Mouse (Mus musculus): Measurements from ENCODE around the gene Trio. TPM values are rescaled to one million over a fixed set of nuclear protein-coding genes. Genes with fewer than 3 reads are reported as not detected.

Gene Trio
- polyA plus RNA-seq, 1 experiment from 2014 or later: 42.1 TPM

- Histone ChIP-seq H3K27me3 (ENCODE audit: control insufficient read depth, insufficient read depth, low read length) (no peaks in the 10 kb centered on the region), H3K9me3 (ENCODE audit: control insufficient read depth, low read length) (no peaks in the 10 kb centered on the region), H3K4me3 (ENCODE audit: low read length) (peak overlapping the region; percentile 96), H3K4me2 (replicated peaks; ENCODE audit: low read depth, low read length) (peak overlapping the region; percentile 79), H3K27ac (ENCODE audit: low read depth, low read length) (no peak overlapping the region), H3K9ac (ENCODE audit: low read depth, low read length) (peak overlapping the region; percentile 53), H3K36me3 (ENCODE audit: control insufficient read depth, insufficient read depth, low read length) (no peaks in the 10 kb centered on the region), H3K4me1 (ENCODE audit: control insufficient read depth, insufficient read depth, low read length) (peaks cover 27% of the 10 kb centered on the region)
- 2% methylated on average over 18 of the region's 18 CpGs for whole genome bisulfite sequencing
- no peak for ATAC-seq (ENCODE audit: low FRiP score, low TSS enrichment)
These were observed 476 bp upstream of the Trio start for GRCm38 (mm10) chr15:28026167-28026481.

- Histone ChIP-seq H3K36me3 (ENCODE audit: control insufficient read depth, insufficient read depth, low read length) (no peaks in the 10 kb centered on the region), H3K4me2 (replicated peaks; ENCODE audit: low read depth, low read length) (peak overlapping the region; percentile 79), H3K27me3 (ENCODE audit: control insufficient read depth, insufficient read depth, low read length) (no peaks in the 10 kb centered on the region), H3K4me1 (ENCODE audit: control insufficient read depth, insufficient read depth, low read length) (peaks cover 36% of the 10 kb centered on the region), H3K27ac (ENCODE audit: low read depth, low read length) (peak overlapping the region; percentile 95), H3K4me3 (ENCODE audit: low read length) (peak overlapping the region; percentile 96), H3K9me3 (ENCODE audit: control insufficient read depth, low read length) (no peaks in the 10 kb centered on the region), H3K9ac (ENCODE audit: low read depth, low read length) (peak overlapping the region; percentile 95)
- WGBS: 2% methylated on average over 53 of the region's 54 CpGs
- ATAC-seq (ENCODE audit: low FRiP score, low TSS enrichment): peak; percentile 17
These were observed 696 bp downstream of the Trio start for GRCm38 (mm10) chr15:28024965-28025338.

GRCm38 (mm10) chr15:28024031-28024964 is 1.4 kb downstream of the Trio start:
- Histone ChIP-seq H3K36me3 (ENCODE audit: control insufficient read depth, insufficient read depth, low read length) (no peaks in the 10 kb centered on the region), H3K27ac (ENCODE audit: low read depth, low read length) (peak overlapping the region; percentile 95), H3K4me1 (ENCODE audit: control insufficient read depth, insufficient read depth, low read length) (peaks cover 40% of the 10 kb centered on the region), H3K4me2 (replicated peaks; ENCODE audit: low read depth, low read length) (peak overlapping the region; percentile 79), H3K27me3 (ENCODE audit: control insufficient read depth, insufficient read depth, low read length) (no peaks in the 10 kb centered on the region), H3K4me3 (ENCODE audit: low read length) (peak overlapping the region; percentile 96), H3K9me3 (ENCODE audit: control insufficient read depth, low read length) (no peaks in the 10 kb centered on the region), H3K9ac (ENCODE audit: low read depth, low read length) (peak overlapping the region; percentile 95)
- ATAC-seq (ENCODE audit: low FRiP score, low TSS enrichment): peak; percentile 50
- WGBS: under 1% methylated on average over 77 of the region's 81 CpGs

GRCm38 (mm10) chr15:28021591-28022209 is 3.9 kb downstream of the Trio start:
- no peaks in the 10 kb centered on the region for H3K27me3 ChIP-seq (ENCODE audit: control insufficient read depth, insufficient read depth, low read length)
- peaks cover 40% of the 10 kb centered on the region for H3K4me1 ChIP-seq (ENCODE audit: control insufficient read depth, insufficient read depth, low read length)
- no peak overlapping the region for H3K4me3 ChIP-seq (ENCODE audit: low read length)
- no peak for ATAC-seq (ENCODE audit: low FRiP score, low TSS enrichment)
- no peaks in the 10 kb centered on the region for H3K9me3 ChIP-seq (ENCODE audit: control insufficient read depth, low read length)
- 7% methylated on average over 15 of the region's 15 CpGs for WGBS
- H3K4me2 ChIP-seq (replicated peaks; ENCODE audit: low read depth, low read length): peak overlapping the region; percentile 25; the same call in 1 of the 2 replicates
- H3K27ac ChIP-seq (ENCODE audit: low read depth, low read length): no peak overlapping the region
- H3K9ac ChIP-seq (ENCODE audit: low read depth, low read length): peak overlapping the region; percentile 40; the same call in 1 of the 2 replicates
- H3K36me3 ChIP-seq (ENCODE audit: control insufficient read depth, insufficient read depth, low read length): no peaks in the 10 kb centered on the region

GRCm38 (mm10) chr15:28019393-28020070 is 6.1 kb downstream of the Trio start:
- Histone ChIP-seq H3K4me2 (replicated peaks; ENCODE audit: low read depth, low read length) (no peak overlapping the region), H3K4me3 (ENCODE audit: low read length) (no peak overlapping the region), H3K36me3 (ENCODE audit: control insufficient read depth, insufficient read depth, low read length) (no peaks in the 10 kb centered on the region), H3K9ac (ENCODE audit: low read depth, low read length) (no peak overlapping the region), H3K4me1 (ENCODE audit: control insufficient read depth, insufficient read depth, low read length) (peaks cover 43% of the 10 kb centered on the region), H3K27me3 (ENCODE audit: control insufficient read depth, insufficient read depth, low read length) (no peaks in the 10 kb centered on the region), H3K9me3 (ENCODE audit: control insufficient read depth, low read length) (no peaks in the 10 kb centered on the region), H3K27ac (ENCODE audit: low read depth, low read length) (no peak overlapping the region)
- ATAC-seq (ENCODE audit: low FRiP score, low TSS enrichment): no peak
- 69% methylated on average over 7 of the region's 7 CpGs for WGBS

- H3K4me1 ChIP-seq (ENCODE audit: control insufficient read depth, insufficient read depth, low read length): peaks cover 27% of the 10 kb centered on the region
- H3K36me3 ChIP-seq (ENCODE audit: control insufficient read depth, insufficient read depth, low read length): no peaks in the 10 kb centered on the region
- H3K27me3 ChIP-seq (ENCODE audit: control insufficient read depth, insufficient read depth, low read length): no peaks in the 10 kb centered on the region
- WGBS: 65% methylated on average over 3 of the region's 3 CpGs
- H3K4me3 ChIP-seq (ENCODE audit: low read length): no peak overlapping the region
- H3K9ac ChIP-seq (ENCODE audit: low read depth, low read length): no peak overlapping the region
- no peak for ATAC-seq (ENCODE audit: low FRiP score, low TSS enrichment)
- H3K9me3 ChIP-seq (ENCODE audit: control insufficient read depth, low read length): no peaks in the 10 kb centered on the region
- H3K4me2 ChIP-seq (replicated peaks; ENCODE audit: low read depth, low read length): no peak overlapping the region
- H3K27ac ChIP-seq (ENCODE audit: low read depth, low read length): no peak overlapping the region
These were observed 18.1 kb downstream of the Trio start for GRCm38 (mm10) chr15:28007516-28007915.

GRCm38 (mm10) chr15:28004192-28004767 is 21.4 kb downstream of the Trio start:
- H3K9ac ChIP-seq (ENCODE audit: low read depth, low read length): no peak overlapping the region
- no peak overlapping the region for H3K4me2 ChIP-seq (replicated peaks; ENCODE audit: low read depth, low read length)
- no peaks in the 10 kb centered on the region for H3K27me3 ChIP-seq (ENCODE audit: control insufficient read depth, insufficient read depth, low read length)
- H3K4me3 ChIP-seq (ENCODE audit: low read length): no peak overlapping the region
- peaks cover 30% of the 10 kb centered on the region for H3K4me1 ChIP-seq (ENCODE audit: control insufficient read depth, insufficient read depth, low read length)
- H3K9me3 ChIP-seq (ENCODE audit: control insufficient read depth, low read length): no peaks in the 10 kb centered on the region
- H3K27ac ChIP-seq (ENCODE audit: low read depth, low read length): no peak overlapping the region; the same call in 1 of the 2 replicates
- no peak for ATAC-seq (ENCODE audit: low FRiP score, low TSS enrichment)
- WGBS: 29% methylated on average over 5 of the region's 5 CpGs
- no peaks in the 10 kb centered on the region for H3K36me3 ChIP-seq (ENCODE audit: control insufficient read depth, insufficient read depth, low read length)

- ATAC-seq (ENCODE audit: low FRiP score, low TSS enrichment): no peak
- peaks cover 40% of the 10 kb centered on the region for H3K4me1 ChIP-seq (ENCODE audit: control insufficient read depth, insufficient read depth, low read length)
- H3K9ac ChIP-seq (ENCODE audit: low read depth, low read length): no peak overlapping the region
- H3K9me3 ChIP-seq (ENCODE audit: control insufficient read depth, low read length): no peaks in the 10 kb centered on the region
- no peaks in the 10 kb centered on the region for H3K36me3 ChIP-seq (ENCODE audit: control insufficient read depth, insufficient read depth, low read length)
- 87% methylated on average over 3 of the region's 3 CpGs for WGBS
- no peak overlapping the region for H3K4me3 ChIP-seq (ENCODE audit: low read length)
- no peak overlapping the region for H3K4me2 ChIP-seq (replicated peaks; ENCODE audit: low read depth, low read length)
- no peak overlapping the region for H3K27ac ChIP-seq (ENCODE audit: low read depth, low read length)
- no peaks in the 10 kb centered on the region for H3K27me3 ChIP-seq (ENCODE audit: control insufficient read depth, insufficient read depth, low read length)
These were observed 23.1 kb downstream of the Trio start for GRCm38 (mm10) chr15:28002515-28002914.

Data from kidney, embryonic 14.5 days (tissue).